In genomic region chr5:65336075-65336355, GRCm38 (mm10) we compare ENCODE assay signal across 8 mouse cellular contexts. TPM values are rescaled to one million over a fixed set of nuclear protein-coding genes. Genes with fewer than 3 reads are reported as not detected.
DNase-seq lines count a peak whose midpoint lies in the region; ATAC-seq and TF ChIP-seq lines count a peak whose summit lies in the region.

No protein-coding gene starts in this region.

- no peak overlapping the region for H3K27ac ChIP-seq in embryonic fibroblast, embryonic 13.5 days (ENCODE audit: insufficient read depth, low read length)
- H3K27ac ChIP-seq in limb, embryonic 11.5 days (replicated peaks; ENCODE audit: low read depth, low read length), result no peak overlapping the region
- H3K27ac ChIP-seq in stomach, embryonic 14.5 days (ENCODE audit: low read length), result no peak overlapping the region

- 28% methylated on average over 4 of the region's 4 CpGs for WGBS in limb, embryonic 11.5 days
- WGBS in stomach, embryonic 14.5 days, result 23% methylated on average over 4 of the region's 4 CpGs

- no peak for TF ChIP-seq POLR2A in embryonic fibroblast, embryonic 13.5 days (IDR thresholded peaks at IDR 0.05; ENCODE audit: low read depth, low read length)

- peak overlapping the region; percentile 98 for H3K4me3 ChIP-seq in megakaryocyte, embryonic 14.5 days (replicated peaks)
- peak overlapping the region; percentile 82; the same call in 1 of the 2 replicates for H3K4me3 ChIP-seq in embryonic fibroblast, embryonic 13.5 days (ENCODE audit: insufficient read depth, low read length)
- peak overlapping the region; percentile 90 for H3K4me3 ChIP-seq in limb, embryonic 11.5 days (ENCODE audit: low read depth, low read length)
- H3K4me3 ChIP-seq in stomach, embryonic 14.5 days (ENCODE audit: low read depth, low read length), result peak overlapping the region; percentile 81

- peak overlapping the region; percentile 59 for H3K4me2 ChIP-seq in limb, embryonic 11.5 days (ENCODE audit: low read depth, severe bottlenecking)
- H3K4me2 ChIP-seq in stomach, embryonic 14.5 days (replicated peaks; ENCODE audit: low read depth, low read length), result peak overlapping the region; percentile 44

- peaks cover 21% of the 10 kb centered on the region for H3K36me3 ChIP-seq in megakaryocyte, embryonic 14.5 days (replicated peaks; ENCODE audit: low read length)
- H3K36me3 ChIP-seq in limb, embryonic 11.5 days (ENCODE audit: control insufficient read depth, insufficient read depth, low read length), result no peaks in the 10 kb centered on the region
- H3K36me3 ChIP-seq in stomach, embryonic 14.5 days (ENCODE audit: control insufficient read depth, insufficient read depth, low read length), result no peaks in the 10 kb centered on the region

- H3K27me3 ChIP-seq in megakaryocyte, embryonic 14.5 days (replicated peaks), result no peaks in the 10 kb centered on the region
- no peaks in the 10 kb centered on the region for H3K27me3 ChIP-seq in limb, embryonic 11.5 days (ENCODE audit: control insufficient read depth, insufficient read depth, low read length)
- no peaks in the 10 kb centered on the region for H3K27me3 ChIP-seq in stomach, embryonic 14.5 days (ENCODE audit: control insufficient read depth, insufficient read depth, low read length)

- H3K4me1 ChIP-seq in megakaryocyte, embryonic 14.5 days, result peaks cover 28% of the 10 kb centered on the region
- H3K4me1 ChIP-seq in embryonic fibroblast, embryonic 13.5 days (ENCODE audit: control insufficient read depth, insufficient read depth, low read length), result peaks cover 6% of the 10 kb centered on the region; the same call in 1 of the 2 replicates
- no peaks in the 10 kb centered on the region; the same call in 1 of the 2 replicates for H3K4me1 ChIP-seq in limb, embryonic 11.5 days (ENCODE audit: control insufficient read depth, insufficient read depth, low read length)
- peaks cover 4% of the 10 kb centered on the region; the same call in 1 of the 2 replicates for H3K4me1 ChIP-seq in stomach, embryonic 14.5 days (ENCODE audit: control insufficient read depth, insufficient read depth, low read length)

- no peak overlapping the region for H3K9ac ChIP-seq in limb, embryonic 11.5 days (ENCODE audit: low read length)
- H3K9ac ChIP-seq in stomach, embryonic 14.5 days (replicated peaks; ENCODE audit: low read depth, low read length), result no peak overlapping the region

- no peak for ATAC-seq in megakaryocyte, adult 5-6 weeks (ENCODE audit: poor library complexity, severe bottlenecking)
- ATAC-seq in limb, embryonic 11.5 days (ENCODE audit: insufficient number of reproducible peaks, low FRiP score, low TSS enrichment, low read depth), result no peak
- no peak for ATAC-seq in stomach, embryonic 14.5 days (ENCODE audit: insufficient number of reproducible peaks, insufficient read depth, low FRiP score, low read depth)
- no peak for ATAC-seq in megakaryocyte progenitor cell, adult 5-6 weeks (replicated peaks; ENCODE audit: poor library complexity)

- TF ChIP-seq CTCF in embryonic fibroblast, embryonic 13.5 days (IDR thresholded peaks at IDR 0.05; ENCODE audit: borderline replicate concordance, insufficient read depth, low read length), result no peak

- DNase-seq in limb, embryonic 11.5 days (ENCODE audit: low spot score), result no peak
- no peak for DNase-seq in ovary, postnatal 10 days (ENCODE audit: low spot score)
- no peak for DNase-seq in right cerebral cortex, postnatal 14 days

- no peaks in the 10 kb centered on the region for H3K9me3 ChIP-seq in megakaryocyte, embryonic 14.5 days
- no peaks in the 10 kb centered on the region; the same call in 1 of the 2 replicates for H3K9me3 ChIP-seq in limb, embryonic 11.5 days (ENCODE audit: control insufficient read depth, low read length)
- H3K9me3 ChIP-seq in stomach, embryonic 14.5 days (ENCODE audit: control insufficient read depth, low read depth, low read length), result no peaks in the 10 kb centered on the region

RNA-seq across cellular contexts. Expression of gene Rfc1, which starts 0.5 kb away (rescaled TPM):
- 2.0 TPM in 1 of 2 replicates, not detected in the other for polyA plus RNA-seq in megakaryocyte, embryonic 14.5 days (2012; ENCODE audit: insufficient read depth, low replicate concordance)
- 38.5 and 39.7 TPM in 2 replicates for total RNA-seq in megakaryocyte, adult 5-6 weeks (2015)
- 77.6 and 92.3 TPM in 2 replicates for total RNA-seq in megakaryocyte, adult 5-6 weeks (2017)
- polyA plus RNA-seq in embryonic fibroblast, embryonic 13.5 days (2011; ENCODE audit: insufficient read length, low read depth, missing spikeins), result 50.8 and 63.8 TPM in 2 replicates
- 114 and 122 TPM in 2 replicates for polyA plus RNA-seq in limb, embryonic 11.5 days (2014; fragmentation: Nextera tagmentation; extraction: Ambion mirVana)
- polyA plus RNA-seq in stomach, embryonic 14.5 days (2014; fragmentation: Nextera tagmentation; extraction: Ambion mirVana), result 108 and 113 TPM in 2 replicates
- total RNA-seq in megakaryocyte progenitor cell, adult 5-6 weeks (2015), result 64.9 and 65.7 TPM in 2 replicates
- 88.2 and 140 TPM in 2 replicates for total RNA-seq in megakaryocyte progenitor cell, adult 5-6 weeks (2017)

RNA-seq across cellular contexts. Expression of gene Klb, which starts 12.1 kb away (rescaled TPM):
- not detected in 2 replicates for polyA plus RNA-seq in megakaryocyte, embryonic 14.5 days (2012; ENCODE audit: insufficient read depth, low replicate concordance)
- not detected in 2 replicates for total RNA-seq in megakaryocyte, adult 5-6 weeks (2015)
- not detected in 2 replicates for total RNA-seq in megakaryocyte, adult 5-6 weeks (2017)
- polyA plus RNA-seq in embryonic fibroblast, embryonic 13.5 days (2011; ENCODE audit: insufficient read length, low read depth, missing spikeins), result not detected in 2 replicates
- 0.06 and 0.09 TPM in 2 replicates for polyA plus RNA-seq in limb, embryonic 11.5 days (2014; fragmentation: Nextera tagmentation; extraction: Ambion mirVana)
- 0.13 and 0.29 TPM in 2 replicates for polyA plus RNA-seq in stomach, embryonic 14.5 days (2014; fragmentation: Nextera tagmentation; extraction: Ambion mirVana)
- total RNA-seq in megakaryocyte progenitor cell, adult 5-6 weeks (2015), result not detected in 2 replicates
- not detected in 2 replicates for total RNA-seq in megakaryocyte progenitor cell, adult 5-6 weeks (2017)

RNA-seq across cellular contexts. Expression of gene Rpl9, which starts 55.2 kb away (rescaled TPM):
- 11.7 and 69.1 TPM in 2 replicates for polyA plus RNA-seq in megakaryocyte, embryonic 14.5 days (2012; ENCODE audit: insufficient read depth, low replicate concordance)
- total RNA-seq in megakaryocyte, adult 5-6 weeks (2015), result 1,765 and 1,894 TPM in 2 replicates
- 1,107 and 1,286 TPM in 2 replicates for total RNA-seq in megakaryocyte, adult 5-6 weeks (2017)
- 888 and 993 TPM in 2 replicates for polyA plus RNA-seq in embryonic fibroblast, embryonic 13.5 days (2011; ENCODE audit: insufficient read length, low read depth, missing spikeins)
- 1,100 and 1,120 TPM in 2 replicates for polyA plus RNA-seq in limb, embryonic 11.5 days (2014; fragmentation: Nextera tagmentation; extraction: Ambion mirVana)
- 1,227 and 1,298 TPM in 2 replicates for polyA plus RNA-seq in stomach, embryonic 14.5 days (2014; fragmentation: Nextera tagmentation; extraction: Ambion mirVana)
- 3,199 and 3,213 TPM in 2 replicates for total RNA-seq in megakaryocyte progenitor cell, adult 5-6 weeks (2015)
- 2,045 and 2,310 TPM in 2 replicates for total RNA-seq in megakaryocyte progenitor cell, adult 5-6 weeks (2017)

RNA-seq across cellular contexts. Expression of gene Lias, which starts 55.3 kb away (rescaled TPM):
- polyA plus RNA-seq in megakaryocyte, embryonic 14.5 days (2012; ENCODE audit: insufficient read depth, low replicate concordance), result 2.3 TPM in 1 of 2 replicates, not detected in the other
- 26.8 and 32.6 TPM in 2 replicates for total RNA-seq in megakaryocyte, adult 5-6 weeks (2015)
- 26.8 and 29.4 TPM in 2 replicates for total RNA-seq in megakaryocyte, adult 5-6 weeks (2017)
- polyA plus RNA-seq in embryonic fibroblast, embryonic 13.5 days (2011; ENCODE audit: insufficient read length, low read depth, missing spikeins), result 34.4 and 47.6 TPM in 2 replicates
- 71.2 and 72.9 TPM in 2 replicates for polyA plus RNA-seq in limb, embryonic 11.5 days (2014; fragmentation: Nextera tagmentation; extraction: Ambion mirVana)
- polyA plus RNA-seq in stomach, embryonic 14.5 days (2014; fragmentation: Nextera tagmentation; extraction: Ambion mirVana), result 60.0 and 60.3 TPM in 2 replicates
- total RNA-seq in megakaryocyte progenitor cell, adult 5-6 weeks (2015), result 33.3 and 41.2 TPM in 2 replicates
- total RNA-seq in megakaryocyte progenitor cell, adult 5-6 weeks (2017), result 45.2 and 46.5 TPM in 2 replicates

Comparison
In these comparisons a context has a peak if more than half of its experiments do, and no peak if none do; other contexts are left out.
1. RNA of gene Rfc1, which starts 0.5 kb away (polyA plus RNA-seq): 114 to 122 TPM in limb, embryonic 11.5 days, 108 to 113 TPM in stomach, embryonic 14.5 days and 50.8 to 63.8 TPM in embryonic fibroblast, embryonic 13.5 days; 2.0 TPM in megakaryocyte, embryonic 14.5 days; every median in the first group is over 10 times any median in the second.
2. RNA of gene Rpl9, which starts 55.2 kb away (polyA plus RNA-seq): 1,227 to 1,298 TPM in stomach, embryonic 14.5 days, 1,100 to 1,120 TPM in limb, embryonic 11.5 days and 888 to 993 TPM in embryonic fibroblast, embryonic 13.5 days; 11.7 to 69.1 TPM in megakaryocyte, embryonic 14.5 days; every median in the first group is over 10 times any median in the second.
3. Peak in every context shown above with its lines, with median percentiles within 50 percentile points of each other: H3K4me3 ChIP-seq.